Mouse (Mus musculus) intestine, embryonic 16.5 days (tissue): ENCODE data around the gene AB124611. TPM values are rescaled to one million over a fixed set of nuclear protein-coding genes. Genes with fewer than 3 reads are reported as not detected.
"Not testable (repeated sequence)": the region's sequence is repeated elsewhere in the genome, so short reads cannot be mapped to it uniquely, and the experiment has no call there.

ENCODE experiments used
- ATAC-seq: fragments of 200-750 bp; cut with Nextera tagmentation; 2 replicates; pipeline ENCODE4 v1.8.0; 2017; ENCODE audit warnings: moderate TSS enrichment, moderate library complexity
- H3K27ac ChIP-seq: fragments of 300-500 bp; sonication (generic); 2 replicates; pipeline ENCODE4 v1.5.1; 2014; ENCODE audit warnings: mild to moderate bottlenecking, low read length
- H3K27me3 ChIP-seq: fragments of 300-500 bp; sonication (generic); replicated peaks from 2 replicates; pipeline ENCODE4 v1.6.1; 2014; ENCODE audit warnings: low read length, control low read depth, mixed read lengths; ENCODE audit not compliant: control insufficient read depth, insufficient read depth
- H3K36me3 ChIP-seq: fragments of 300-500 bp; sonication (generic); 2 replicates; pipeline ENCODE4 v1.6.1; 2014; ENCODE audit warnings: low read length, control low read depth; ENCODE audit not compliant: control insufficient read depth, insufficient read depth
- H3K4me1 ChIP-seq: fragments of 300-500 bp; sonication (generic); 2 replicates; pipeline ENCODE4 v1.6.1; 2014; ENCODE audit warnings: low read length, control low read depth, mixed read lengths; ENCODE audit not compliant: control insufficient read depth, insufficient read depth
- H3K4me2 ChIP-seq: fragments of 300-500 bp; sonication (generic); 2 replicates; pipeline ENCODE4 v1.6.1; 2014; ENCODE audit warnings: low read depth, low read length, control low read depth
- H3K4me3 ChIP-seq: fragments of 300-500 bp; sonication (generic); 2 replicates; pipeline ENCODE4 v1.5.1; 2014; ENCODE audit warnings: mild to moderate bottlenecking, low read length
- H3K9ac ChIP-seq: fragments of 300-500 bp; sonication (generic); 2 replicates; pipeline ENCODE4 v1.6.1; 2014; ENCODE audit warnings: low read depth, low read length
- H3K9me3 ChIP-seq: fragments of 300-500 bp; sonication (generic); 2 replicates; pipeline ENCODE4 v1.6.1; 2016; ENCODE audit warnings: low read length, control low read depth; ENCODE audit not compliant: control insufficient read depth
- WGBS: fragments of 180-500 bp; shearing (Covaris S2); extraction: QIAGEN DNeasy Blood & Tissue Kit; methylation state at CpG from one replicate; pipeline ENCODE4 v1.1.7; 2014; 5-methylcytosine and 5-hydroxymethylcytosine counted together
- polyA plus RNA-seq: library from polyadenylated mRNA; unstranded; fragments of >200 nt; fragmentation: Nextera tagmentation; extraction: Ambion mirVana; gene quantifications from 2 replicates; pipeline ENCODE4 v1.2.1, GENCODE M21; 2015

Gene AB124611
- polyA plus RNA-seq, 1 experiment from 2014 or later, result 3.2 TPM

DNA sequence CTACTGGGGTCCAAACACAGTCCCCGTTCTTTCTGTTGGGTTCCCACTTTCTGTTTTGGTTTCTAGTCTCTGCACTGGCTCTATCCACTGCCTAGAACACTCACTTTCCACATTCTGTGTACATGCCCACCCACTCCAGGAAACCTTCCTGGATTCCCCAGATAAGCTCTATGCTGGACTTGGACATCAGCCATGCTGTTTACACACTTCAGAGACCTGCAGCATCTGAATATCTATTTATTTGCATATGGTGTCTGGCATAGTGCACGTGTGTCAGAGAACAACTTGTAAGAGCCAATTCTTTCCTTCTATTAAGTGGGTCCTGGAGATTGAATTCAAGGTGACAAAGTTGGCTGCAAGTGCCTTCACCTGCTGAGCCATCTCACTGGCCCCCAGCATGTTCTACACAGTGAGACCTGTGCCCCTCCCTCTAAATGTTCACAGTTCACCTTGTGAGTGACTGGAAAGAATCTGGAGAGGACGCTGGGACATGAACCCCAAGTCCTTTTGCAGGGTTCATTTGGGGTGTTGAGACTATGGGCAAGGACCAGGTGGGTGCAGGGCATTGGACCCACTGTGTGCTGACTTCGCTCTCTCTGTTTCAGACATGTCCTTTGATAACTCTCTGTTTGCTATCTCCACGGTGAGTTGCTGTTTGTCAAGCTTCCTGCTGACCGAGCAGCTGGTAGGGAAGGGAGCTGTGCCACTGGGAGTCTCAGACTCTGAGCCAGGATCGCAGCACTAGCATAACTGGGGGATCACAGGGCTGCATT is 14.2 kb downstream of the AB124611 start:
- Histone ChIP-seq H3K4me2 (no peak overlapping the region), H3K27me3 (no peaks in the 10 kb centered on the region), H3K9me3 (no peaks in the 10 kb centered on the region), H3K27ac (no peak overlapping the region), H3K36me3 (no peaks in the 10 kb centered on the region), H3K4me3 (no peak overlapping the region), H3K9ac (no peak overlapping the region), H3K4me1 (peaks cover 4% of the 10 kb centered on the region; the same call in 1 of the 2 replicates)
- ATAC-seq, result no peak
- 70% methylated on average over 7 of the region's 7 CpGs for WGBS

DNA sequence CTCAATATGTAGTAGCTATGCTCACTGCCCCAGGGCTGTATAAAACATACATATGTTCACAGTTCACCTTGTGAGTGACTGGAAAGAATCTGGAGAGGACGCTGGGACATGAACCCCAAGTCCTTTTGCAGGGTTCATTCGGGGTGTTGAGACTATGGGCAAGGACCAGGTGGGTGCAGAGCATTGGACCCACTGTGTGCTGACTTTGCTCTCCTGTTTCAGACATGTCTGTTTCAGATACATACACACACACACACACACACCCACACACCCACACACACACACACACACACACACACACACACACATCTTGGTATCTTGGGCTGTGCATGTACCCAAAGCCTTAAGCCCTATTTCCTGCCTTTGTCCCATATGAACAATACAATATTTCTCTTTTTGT is 16.0 kb downstream of the AB124611 start:
- H3K4me1 ChIP-seq, H3K4me3 ChIP-seq, H3K27me3 ChIP-seq, H3K27ac ChIP-seq, ATAC-seq, H3K4me2 ChIP-seq, H3K9ac ChIP-seq, H3K36me3 ChIP-seq, H3K9me3 ChIP-seq: not testable (repeated sequence)
- 93% methylated on average over 2 of the region's 2 CpGs for WGBS

DNA sequence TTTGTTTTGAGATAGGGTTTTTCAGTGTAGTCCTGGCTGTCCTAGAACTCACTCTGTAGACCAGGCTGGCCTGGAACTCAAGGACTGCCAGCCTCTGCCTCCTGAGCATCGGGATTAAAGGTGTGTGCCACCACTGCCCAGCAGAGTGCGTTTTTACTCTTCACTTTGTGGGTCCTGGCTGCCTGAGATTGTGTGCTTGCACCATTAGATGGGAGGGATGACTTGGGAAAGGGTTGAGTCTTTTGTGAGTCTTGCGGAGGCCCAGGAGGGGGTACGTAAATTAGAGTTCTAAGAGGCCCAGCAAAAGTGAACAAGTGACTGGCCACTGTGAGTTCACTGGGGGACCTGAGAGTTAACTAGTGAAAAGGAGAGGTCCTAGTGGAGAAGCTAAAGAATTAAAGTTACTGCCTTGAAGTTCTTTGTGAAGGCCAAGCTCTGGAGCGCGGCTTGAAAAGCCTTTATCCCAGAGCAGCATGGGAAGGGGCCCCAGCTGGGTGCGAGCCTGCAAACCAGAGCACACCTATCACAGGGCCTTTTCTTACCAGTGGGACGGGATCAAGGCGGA is 19.5 kb downstream of the AB124611 start:
- Histone ChIP-seq H3K9me3 (no peaks in the 10 kb centered on the region), H3K4me1 (peaks cover 13% of the 10 kb centered on the region), H3K36me3 (no peaks in the 10 kb centered on the region), H3K9ac (peak overlapping the region; percentile 74), H3K27ac (peak overlapping the region; percentile 95), H3K27me3 (no peaks in the 10 kb centered on the region), H3K4me3 (peak overlapping the region; percentile 81), H3K4me2 (peak overlapping the region; percentile 65)
- 5% methylated on average over 9 of the region's 9 CpGs for WGBS
- ATAC-seq, result peak; percentile 86

DNA sequence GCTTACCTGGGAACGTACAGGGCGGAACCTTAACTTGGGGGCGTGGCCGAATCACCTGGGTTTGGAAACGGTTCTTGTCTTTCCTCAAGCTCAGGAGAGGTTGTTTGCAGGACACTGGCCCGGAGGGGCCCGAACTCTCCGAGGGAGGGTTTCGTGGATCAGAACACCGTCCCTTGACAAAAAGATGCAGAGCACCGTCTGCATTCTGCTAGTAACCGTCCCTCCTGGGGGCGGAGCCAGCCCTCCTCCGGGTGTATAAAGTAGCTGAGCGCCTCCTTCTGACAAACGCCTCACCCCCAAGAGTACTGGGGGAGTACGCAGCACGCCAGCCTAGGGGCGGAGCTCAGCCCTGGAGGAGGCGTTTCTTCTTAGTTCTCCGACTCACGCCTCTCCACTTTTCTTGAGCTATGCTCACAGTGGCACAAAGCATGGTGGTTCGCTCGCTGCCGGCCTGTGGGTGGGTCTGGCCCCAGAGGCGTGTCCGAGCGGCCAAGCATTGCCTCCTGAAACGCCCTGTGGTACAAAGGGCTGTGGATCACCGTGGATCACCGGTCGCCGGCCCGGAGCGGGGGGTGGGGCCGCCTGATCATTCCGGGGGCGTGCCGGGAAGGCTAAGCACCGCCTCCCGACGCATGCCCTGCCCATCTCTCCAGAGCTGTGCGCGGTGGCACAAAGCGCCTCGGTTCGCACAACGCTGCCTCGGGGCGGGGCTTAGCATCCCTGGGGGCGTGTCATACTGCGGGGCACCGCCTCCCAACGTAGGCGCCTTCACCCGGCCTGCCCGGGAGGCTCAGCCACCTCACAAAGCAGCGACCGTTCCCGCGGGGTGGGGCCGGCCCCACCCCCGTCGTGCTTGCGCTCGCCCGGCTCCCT is 20.2 kb downstream of the AB124611 start:
- Histone ChIP-seq H3K27me3 (no peaks in the 10 kb centered on the region), H3K36me3 (no peaks in the 10 kb centered on the region), H3K9ac (peak overlapping the region; percentile 74), H3K4me2 (peak overlapping the region; percentile 65), H3K27ac (peak overlapping the region; percentile 97), H3K4me1 (peaks cover 13% of the 10 kb centered on the region), H3K4me3 (peak overlapping the region; percentile 81), H3K9me3 (no peaks in the 10 kb centered on the region)
- ATAC-seq, result peak; percentile 94
- WGBS, result under 1% methylated on average over 65 of the region's 67 CpGs

DNA sequence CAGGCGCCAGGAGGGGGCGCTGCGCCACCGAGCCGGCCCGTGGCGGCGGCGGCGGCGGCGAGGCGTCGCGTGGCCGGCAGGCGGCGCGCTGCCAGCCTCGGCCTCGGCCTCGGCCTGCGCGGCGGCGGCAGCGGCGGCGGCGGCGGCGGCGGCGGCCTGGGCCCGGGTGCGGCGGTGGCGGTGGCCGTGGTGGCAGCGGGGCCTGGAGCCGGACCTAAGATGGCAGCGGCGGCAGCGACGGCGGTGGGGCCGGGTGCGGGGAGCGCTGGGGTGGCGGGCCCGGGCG is 20.8 kb downstream of the AB124611 start, which contains the start of gene Carm1:
Gene Carm1, plus strand, starts transcription at position 106 of the 286 bp plus-strand sequence.
- peak within 1 kb of the TSS; percentile 93 for H3K9ac ChIP-seq
- H3K4me2 ChIP-seq, result peak within 1 kb of the TSS; percentile 65
- peaks cover 13% of the 10 kb centered on the region for H3K4me1 ChIP-seq
- no peak for ATAC-seq
- under 1% methylated on average over 22 of the region's 52 CpGs for WGBS
- peak within 1 kb of the TSS; percentile 97 for H3K27ac ChIP-seq
- no peaks in the 10 kb centered on the region for H3K36me3 ChIP-seq
- peak within 1 kb of the TSS; percentile 81 for H3K4me3 ChIP-seq
- no peaks in the 10 kb centered on the region for H3K9me3 ChIP-seq
- H3K27me3 ChIP-seq, result no peaks in the 10 kb centered on the region

DNA sequence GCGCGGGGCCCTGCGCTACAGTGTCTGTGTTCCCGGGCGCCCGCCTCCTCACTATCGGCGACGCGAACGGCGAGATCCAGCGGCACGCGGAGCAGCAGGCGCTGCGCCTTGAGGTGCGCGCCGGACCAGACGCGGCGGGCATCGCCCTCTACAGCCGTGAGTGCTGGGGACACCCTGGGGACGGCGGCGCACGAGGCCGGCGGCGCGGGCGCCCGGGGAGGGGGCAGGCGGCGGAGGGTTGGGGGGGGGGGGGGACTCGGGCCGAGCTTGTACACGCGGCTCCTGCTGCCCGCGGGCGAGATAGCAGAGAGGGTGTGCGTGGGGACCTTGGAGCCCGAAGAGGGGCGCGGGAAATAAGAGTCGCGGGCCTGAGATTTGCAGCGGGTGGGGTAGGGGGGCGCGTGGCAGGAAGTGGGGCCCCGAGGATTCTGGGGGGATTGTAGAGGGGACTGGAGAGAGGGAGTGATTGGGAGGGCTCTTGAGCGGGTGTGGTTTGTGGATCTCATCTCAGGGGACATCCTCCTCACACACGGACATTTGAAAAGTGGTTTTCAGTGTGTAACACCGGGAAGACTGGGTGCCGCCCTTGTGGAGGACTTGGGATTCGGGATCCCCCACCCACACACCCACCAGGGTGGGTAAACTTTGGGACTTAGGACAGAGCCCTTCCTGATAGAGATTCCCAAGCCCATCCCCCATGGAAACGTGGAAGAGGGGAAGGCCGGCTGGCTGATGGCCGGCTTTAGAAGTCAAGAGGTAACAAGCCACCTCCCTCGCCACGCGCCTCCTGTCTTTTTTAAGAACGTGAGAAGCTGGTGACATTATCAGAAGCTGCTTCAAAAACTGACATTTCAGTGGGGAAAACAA is 21.3 kb downstream of the AB124611 start:
- WGBS, result under 1% methylated on average over 54 of the region's 66 CpGs
- ATAC-seq, result peak; percentile 29
- Histone ChIP-seq H3K27me3 (no peaks in the 10 kb centered on the region), H3K4me2 (peak overlapping the region; percentile 58), H3K27ac (peak overlapping the region; percentile 97), H3K9me3 (no peaks in the 10 kb centered on the region), H3K4me3 (peak overlapping the region; percentile 81), H3K4me1 (peaks cover 13% of the 10 kb centered on the region), H3K9ac (peak overlapping the region; percentile 93), H3K36me3 (no peaks in the 10 kb centered on the region)

DNA sequence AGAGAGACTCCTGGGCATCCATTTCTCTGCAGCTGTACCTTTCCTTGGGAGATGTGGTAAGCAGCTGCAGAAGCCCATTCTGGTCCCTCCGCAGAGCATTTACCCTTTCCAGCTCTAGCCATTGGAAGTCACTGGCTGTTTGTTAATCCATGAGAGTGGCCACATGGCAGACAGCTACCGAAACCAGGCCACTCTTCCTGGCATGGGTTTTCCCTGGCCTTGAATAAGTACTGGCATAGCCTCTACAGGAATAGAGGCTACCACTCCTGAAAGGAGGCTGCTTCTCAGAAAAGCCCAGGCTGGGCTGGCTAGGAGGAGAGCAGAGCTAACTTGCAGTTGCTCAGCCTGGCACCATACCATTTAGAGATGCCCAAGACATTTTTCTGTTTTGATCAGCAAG is 25.1 kb downstream of the AB124611 start:
- Histone ChIP-seq H3K27me3 (no peaks in the 10 kb centered on the region), H3K27ac (no peak overlapping the region), H3K9me3 (no peaks in the 10 kb centered on the region), H3K36me3 (no peaks in the 10 kb centered on the region), H3K4me1 (peaks cover 6% of the 10 kb centered on the region), H3K9ac (no peak overlapping the region), H3K4me3 (no peak overlapping the region), H3K4me2 (no peak overlapping the region)
- WGBS, result 93% methylated on average over 2 of the region's 2 CpGs
- no peak for ATAC-seq

DNA sequence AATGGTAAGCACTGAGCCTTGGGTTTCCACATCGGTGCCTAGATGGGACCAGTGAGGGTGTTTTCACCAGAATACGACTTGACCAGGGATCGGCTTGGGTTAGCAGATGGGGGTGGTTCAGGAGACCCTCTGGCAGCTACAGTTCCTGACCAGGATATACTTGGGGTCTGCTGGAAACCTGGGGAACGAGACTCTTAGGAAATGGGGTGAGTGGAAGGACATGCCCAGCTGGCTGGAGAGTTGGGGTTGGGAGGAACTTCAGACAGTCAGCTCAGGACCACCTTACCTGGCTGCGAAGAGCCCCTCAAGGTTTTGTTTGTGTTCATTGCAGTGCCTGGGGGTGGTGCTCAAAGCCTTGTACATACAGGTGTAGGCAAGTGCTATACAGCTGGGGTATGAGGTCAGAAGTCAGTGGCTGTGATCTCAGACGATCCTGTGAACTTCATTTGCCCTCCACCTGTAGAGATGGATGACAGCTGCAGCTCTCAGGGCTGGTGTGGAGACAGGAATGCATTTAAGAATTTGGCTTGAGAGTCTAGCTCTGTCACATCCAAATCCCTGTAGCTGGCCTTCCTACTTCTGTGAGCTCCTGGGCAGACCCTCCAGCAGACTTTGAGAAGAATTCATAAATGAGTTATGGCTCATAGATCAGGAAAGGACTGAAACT is 27.8 kb downstream of the AB124611 start:
- Histone ChIP-seq H3K27me3 (no peaks in the 10 kb centered on the region), H3K36me3 (no peaks in the 10 kb centered on the region), H3K9ac (no peak overlapping the region), H3K4me3 (no peak overlapping the region), H3K4me2 (no peak overlapping the region), H3K9me3 (no peaks in the 10 kb centered on the region), H3K4me1 (peaks cover 13% of the 10 kb centered on the region), H3K27ac (no peak overlapping the region)
- 87% methylated on average over 6 of the region's 6 CpGs for WGBS
- no peak for ATAC-seq
